Mouse (Mus musculus): ENCODE results near the gene Peg12. TPM values are rescaled to one million over a fixed set of nuclear protein-coding genes. Genes with fewer than 3 reads are reported as not detected.

Gene Peg12
- polyA plus RNA-seq, 1 experiment from 2014 or later, result 9.8 TPM

- H3K27ac ChIP-seq, result peak within 1 kb of the TSS; percentile 89
- no peaks in the 10 kb centered on the region for H3K36me3 ChIP-seq (replicated peaks)
- peak; percentile 95 for ATAC-seq (replicated peaks)
- H3K4me3 ChIP-seq, result peak within 1 kb of the TSS; percentile 73
- no peaks in the 10 kb centered on the region for H3K27me3 ChIP-seq (replicated peaks)
- peak within 1 kb of the TSS; percentile 68 for H3K4me2 ChIP-seq
- H3K4me1 ChIP-seq, result peaks cover 9% of the 10 kb centered on the region
- 0 out of 2 replicates have a peak, but pooled peaks cover 2% of the 10 kb centered on the region for H3K9me3 ChIP-seq
- 28% methylated on average over 49 of the region's 49 CpGs for WGBS
- H3K9ac ChIP-seq, result peak within 1 kb of the TSS; percentile 75
Observed at GRCm38 (mm10) chr7:62419493-62420360, 44.6 kb downstream of the Peg12 start, which contains the start of gene Mkrn3. Mkrn3 (minus strand) TSS chr7:62420139.

GRCm38 (mm10) chr7:62419105-62419492 is 45.2 kb downstream of the Peg12 start:
- no peak for ATAC-seq (replicated peaks)
- H3K4me1 ChIP-seq, result peaks cover 9% of the 10 kb centered on the region

GRCm38 (mm10) chr7:62418346-62418745 is 46.0 kb downstream of the Peg12 start:
- peaks cover 9% of the 10 kb centered on the region for H3K4me1 ChIP-seq
- H3K9ac ChIP-seq, result peak overlapping the region; percentile 54; the same call in 1 of the 2 replicates
- H3K36me3 ChIP-seq (replicated peaks), result no peaks in the 10 kb centered on the region
- 0 out of 2 replicates have a peak, but pooled peaks cover 2% of the 10 kb centered on the region for H3K9me3 ChIP-seq
- WGBS, result 43% methylated on average over 9 of the region's 9 CpGs
- no peaks in the 10 kb centered on the region for H3K27me3 ChIP-seq (replicated peaks)
- H3K4me2 ChIP-seq, result peak overlapping the region; percentile 68
- peak overlapping the region; percentile 73 for H3K4me3 ChIP-seq
- H3K27ac ChIP-seq, result peak overlapping the region; percentile 89
- ATAC-seq (replicated peaks), result no peak

More at GRCm38 (mm10) chr7:62419105-62419492, 45.2 kb downstream of the Peg12 start:
- peak overlapping the region; percentile 54 for H3K9ac ChIP-seq
- peak overlapping the region; percentile 68 for H3K4me2 ChIP-seq
- WGBS, result 47% methylated on average over 17 of the region's 17 CpGs
- peak overlapping the region; percentile 73 for H3K4me3 ChIP-seq
- H3K9me3 ChIP-seq, result 0 out of 2 replicates have a peak, but pooled peaks cover 2% of the 10 kb centered on the region
- H3K27me3 ChIP-seq (replicated peaks), result no peaks in the 10 kb centered on the region
- peak overlapping the region; percentile 89 for H3K27ac ChIP-seq
- no peaks in the 10 kb centered on the region for H3K36me3 ChIP-seq (replicated peaks)

- Histone ChIP-seq H3K4me1 (peaks cover 9% of the 10 kb centered on the region), H3K4me3 (no peak overlapping the region), H3K4me2 (peak overlapping the region; percentile 21), H3K27ac (peak overlapping the region; percentile 46; the same call in 1 of the 2 replicates), H3K27me3 (replicated peaks) (no peaks in the 10 kb centered on the region), H3K9ac (no peak overlapping the region), H3K36me3 (replicated peaks) (no peaks in the 10 kb centered on the region), H3K9me3 (0 out of 2 replicates have a peak, but pooled peaks cover 2% of the 10 kb centered on the region)
- ATAC-seq (replicated peaks), result no peak
Observed at GRCm38 (mm10) chr7:62416173-62416572, 48.1 kb downstream of the Peg12 start.

GRCm38 (mm10) chr7:62415222-62415621 is 49.1 kb downstream of the Peg12 start:
- Histone ChIP-seq H3K4me2 (no peak overlapping the region), H3K4me3 (no peak overlapping the region), H3K36me3 (replicated peaks) (no peaks in the 10 kb centered on the region), H3K27ac (peak overlapping the region; percentile 34; the same call in 1 of the 2 replicates), H3K4me1 (peaks cover 9% of the 10 kb centered on the region), H3K9me3 (0 out of 2 replicates have a peak, but pooled peaks cover 2% of the 10 kb centered on the region), H3K27me3 (replicated peaks) (no peaks in the 10 kb centered on the region), H3K9ac (no peak overlapping the region; the same call in 1 of the 2 replicates)
- no peak for ATAC-seq (replicated peaks)
- 45% methylated on average over 1 of the region's 1 CpGs for WGBS

Other genes starting within 250 kb of the Peg12 start
- gene Ndn, start 117.9 kb downstream of the Peg12 start, polyA plus RNA-seq (2015; fragmentation: Nextera tagmentation; extraction: Ambion mirVana), result 789 and 792 TPM in 2 replicates
- gene Magel2, start 87.5 kb downstream of the Peg12 start, polyA plus RNA-seq (2015; fragmentation: Nextera tagmentation; extraction: Ambion mirVana), result 21.6 and 24.9 TPM in 2 replicates
- gene Mkrn3, start 44.4 kb downstream of the Peg12 start, polyA plus RNA-seq (2015; fragmentation: Nextera tagmentation; extraction: Ambion mirVana), result 24.6 and 24.8 TPM in 2 replicates

All from midbrain, embryonic 15.5 days (tissue).